Mouse (Mus musculus) R1 (cell line): ENCODE results near the gene Hlcs.
"Not testable (repeated sequence)": the region's sequence is repeated elsewhere in the genome, so short reads cannot be mapped to it uniquely, and the experiment has no call there.

Experiments
- DNase-seq: peaks from one replicate; pipeline ENCODE4 v3.0.0-alpha.2; 2018; ENCODE audit warnings: low read depth, low spot score

Hlcs gene

GRCm38 (mm10) chr16:94313229-94314030 is at the start of gene Hlcs:
Gene Hlcs, minus strand, starts transcription at chr16:94313571.
- DNase-seq, result peak; percentile 95

GRCm38 (mm10) chr16:94362174-94362873 is 49.0 kb upstream of the Hlcs start:
- DNase-seq, result peak; percentile 13

GRCm38 (mm10) chr16:94360578-94361350 is 47.4 kb upstream of the Hlcs start:
- no peak for DNase-seq

GRCm38 (mm10) chr16:94358091-94358490 is 44.7 kb upstream of the Hlcs start:
- no peak for DNase-seq

- DNase-seq, result no peak
Observed at GRCm38 (mm10) chr16:94356776-94357494, 43.6 kb upstream of the Hlcs start.

GRCm38 (mm10) chr16:94356046-94356445 is 42.7 kb upstream of the Hlcs start:
- no peak for DNase-seq

GRCm38 (mm10) chr16:94354450-94354849 is 41.1 kb upstream of the Hlcs start:
- peak; percentile 68 for DNase-seq

- no peak for DNase-seq
Observed at GRCm38 (mm10) chr16:94350287-94350677, 36.9 kb upstream of the Hlcs start.

- no peak for DNase-seq
Observed at GRCm38 (mm10) chr16:94349588-94350286, 36.4 kb upstream of the Hlcs start.

- DNase-seq, result no peak
Observed at GRCm38 (mm10) chr16:94348779-94349178, 35.4 kb upstream of the Hlcs start.

- no peak for DNase-seq
Observed at GRCm38 (mm10) chr16:94347080-94347731, 33.8 kb upstream of the Hlcs start.

GRCm38 (mm10) chr16:94345733-94346132 is 32.4 kb upstream of the Hlcs start:
- DNase-seq, result no peak

GRCm38 (mm10) chr16:94339164-94340160 is 26.1 kb upstream of the Hlcs start:
- DNase-seq, result not testable (repeated sequence)

- DNase-seq, result no peak
Observed at GRCm38 (mm10) chr16:94335656-94336055, 22.3 kb upstream of the Hlcs start.

GRCm38 (mm10) chr16:94331886-94332252 is 18.5 kb upstream of the Hlcs start:
- DNase-seq, result peak; percentile 77

GRCm38 (mm10) chr16:94331233-94331885 is 18.0 kb upstream of the Hlcs start:
- no peak for DNase-seq

- DNase-seq, result no peak
Observed at GRCm38 (mm10) chr16:94330429-94330828, 17.1 kb upstream of the Hlcs start.
